Mouse (Mus musculus) B cell, adult 2 months (primary cell): Measurements from ENCODE around the gene Gm20403.
"Not testable (repeated sequence)": the region's sequence is repeated elsewhere in the genome, so short reads cannot be mapped to it uniquely, and the experiment has no call there.

Experiments
- DNase-seq, 2 experiments: peaks; one replicate each; pipeline ENCODE4 v3.0.0; 2022

The Gm20403 gene

DNA sequence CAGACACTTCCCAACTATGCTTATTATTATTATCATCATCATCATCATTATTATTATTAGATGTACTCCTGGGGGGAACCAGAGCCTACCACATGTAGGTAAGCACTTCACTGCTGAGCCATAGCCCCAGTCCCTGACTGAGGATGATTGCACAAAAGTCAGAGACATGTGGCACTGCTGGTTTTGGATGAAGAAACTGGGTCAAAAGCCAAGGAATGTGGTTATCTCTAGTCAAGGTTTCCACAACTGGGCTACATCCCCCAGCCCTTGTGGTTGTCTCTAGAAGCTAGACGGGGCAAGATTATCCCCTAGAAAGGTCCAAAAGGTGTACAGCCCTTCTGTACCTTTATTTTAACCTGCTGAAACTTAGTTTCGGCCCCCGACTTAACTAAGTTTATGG is 6.5 kb upstream of the Gm20403 start:
- no peak for DNase-seq

DNA sequence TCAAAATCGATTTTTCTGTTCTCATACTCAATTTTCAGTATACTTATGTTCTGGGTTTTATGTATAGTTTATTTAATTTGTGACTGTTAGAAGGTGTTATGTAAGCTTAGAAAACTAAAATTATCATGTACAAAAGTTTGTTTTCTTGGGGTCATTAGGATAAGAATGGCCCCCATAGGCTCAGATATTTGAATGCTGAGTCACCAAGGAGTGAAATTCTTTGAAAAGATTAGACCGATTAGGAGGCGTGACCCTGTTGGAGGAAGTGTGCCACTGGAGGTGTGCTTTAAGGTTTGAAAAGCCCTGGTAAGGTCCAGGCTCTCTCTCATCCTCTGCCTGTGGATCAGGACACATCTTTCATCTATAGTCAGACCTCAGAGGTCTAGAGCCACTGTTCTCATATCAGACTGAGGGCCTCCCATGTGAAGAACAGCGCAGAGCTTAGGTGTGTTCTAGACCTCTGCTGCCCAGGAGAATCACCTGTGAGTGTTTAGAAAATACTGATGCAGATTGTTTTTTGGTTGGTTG is 2.1 kb upstream of the Gm20403 start:
- DNase-seq = peak in 1 of 2 experiments; percentile 12

DNA sequence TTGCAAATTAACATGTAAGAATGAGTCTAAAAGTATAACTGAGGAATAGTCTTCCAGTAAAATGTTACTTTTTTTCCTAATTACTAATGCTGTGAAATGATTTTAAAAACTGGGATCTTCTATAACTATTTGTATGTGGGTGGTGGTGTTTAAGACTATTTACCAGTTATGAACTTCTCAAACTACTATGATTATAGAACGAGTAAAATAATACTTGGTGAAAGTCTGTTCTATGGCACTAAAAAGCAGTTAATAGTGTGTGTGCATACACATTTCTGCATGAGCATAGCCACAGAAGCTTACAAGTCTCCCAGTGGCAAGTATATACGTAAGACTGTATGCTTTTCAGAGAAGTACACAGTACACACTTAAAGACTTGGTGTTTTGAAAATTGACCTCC is 827 bp upstream of the Gm20403 start:
- no peak for DNase-seq

DNA sequence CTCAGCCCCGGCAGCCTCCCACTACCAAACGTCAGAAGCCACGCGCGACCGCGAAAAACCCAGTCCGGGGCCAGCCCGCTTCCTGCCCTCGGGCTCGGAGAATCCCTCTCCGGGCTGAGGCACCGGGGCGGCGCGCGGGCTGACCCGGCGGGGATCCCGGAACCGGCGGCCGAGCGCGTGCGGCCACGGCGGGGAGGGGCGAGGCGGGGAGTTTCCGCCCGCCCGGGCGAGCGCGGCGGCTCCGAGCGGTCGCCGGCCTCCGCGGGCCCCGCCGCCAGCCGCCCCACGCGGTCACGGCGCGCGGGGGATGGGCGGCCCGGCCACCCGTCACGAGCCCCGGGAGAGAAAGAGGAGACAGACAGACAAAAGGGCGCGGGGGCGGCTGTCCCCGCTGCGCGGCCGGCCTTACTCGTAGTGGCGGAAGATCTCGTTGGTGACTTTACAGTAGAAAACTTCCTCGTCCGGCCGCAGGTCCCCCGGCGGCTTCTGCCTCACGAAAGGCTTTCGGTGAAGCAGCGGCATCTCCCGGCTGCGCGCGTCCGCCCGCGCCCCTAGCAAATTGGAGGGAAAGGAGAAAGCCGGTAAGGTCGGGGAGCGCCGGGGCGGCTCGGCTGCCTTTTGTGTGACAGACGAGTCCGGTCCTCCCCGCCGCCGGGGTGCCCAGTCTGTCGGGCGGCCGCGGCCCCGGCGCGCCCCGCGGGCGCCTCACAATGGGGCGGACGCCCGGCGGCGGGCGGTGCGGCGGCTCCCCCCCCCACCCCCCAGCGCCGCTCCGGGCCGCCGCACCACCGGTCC is 875 bp downstream of the Gm20403 start:
- DNase-seq = peak; percentile 74 to 80

DNA sequence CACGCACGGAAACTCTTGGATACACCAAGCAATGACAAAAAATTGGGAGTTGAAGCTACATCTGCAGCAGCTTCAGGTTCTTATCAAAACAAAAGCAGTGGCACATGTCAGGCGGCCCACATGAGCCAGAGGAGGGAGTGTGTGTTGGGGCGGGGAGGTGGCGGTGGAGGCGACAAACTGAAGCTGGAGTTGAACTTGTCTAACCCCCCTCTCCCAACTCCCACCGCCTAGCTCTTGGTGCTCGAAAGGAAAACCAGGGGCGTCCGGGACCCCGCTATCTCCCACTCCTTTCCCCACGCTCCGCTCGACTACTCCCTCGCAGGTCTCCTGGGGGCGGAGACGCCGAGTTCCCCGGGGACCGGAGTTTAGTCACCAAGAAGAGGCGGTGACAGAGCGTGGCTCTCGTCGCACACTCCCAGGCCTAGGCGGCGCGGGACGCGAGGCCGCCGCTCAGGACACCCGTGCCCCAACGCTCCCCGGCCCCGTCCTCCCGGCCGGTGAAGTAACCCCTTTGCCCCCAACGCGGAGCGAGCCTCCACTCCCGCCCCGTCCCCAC is 1.6 kb downstream of the Gm20403 start:
- peak; percentile 90 to 91 for DNase-seq

DNA sequence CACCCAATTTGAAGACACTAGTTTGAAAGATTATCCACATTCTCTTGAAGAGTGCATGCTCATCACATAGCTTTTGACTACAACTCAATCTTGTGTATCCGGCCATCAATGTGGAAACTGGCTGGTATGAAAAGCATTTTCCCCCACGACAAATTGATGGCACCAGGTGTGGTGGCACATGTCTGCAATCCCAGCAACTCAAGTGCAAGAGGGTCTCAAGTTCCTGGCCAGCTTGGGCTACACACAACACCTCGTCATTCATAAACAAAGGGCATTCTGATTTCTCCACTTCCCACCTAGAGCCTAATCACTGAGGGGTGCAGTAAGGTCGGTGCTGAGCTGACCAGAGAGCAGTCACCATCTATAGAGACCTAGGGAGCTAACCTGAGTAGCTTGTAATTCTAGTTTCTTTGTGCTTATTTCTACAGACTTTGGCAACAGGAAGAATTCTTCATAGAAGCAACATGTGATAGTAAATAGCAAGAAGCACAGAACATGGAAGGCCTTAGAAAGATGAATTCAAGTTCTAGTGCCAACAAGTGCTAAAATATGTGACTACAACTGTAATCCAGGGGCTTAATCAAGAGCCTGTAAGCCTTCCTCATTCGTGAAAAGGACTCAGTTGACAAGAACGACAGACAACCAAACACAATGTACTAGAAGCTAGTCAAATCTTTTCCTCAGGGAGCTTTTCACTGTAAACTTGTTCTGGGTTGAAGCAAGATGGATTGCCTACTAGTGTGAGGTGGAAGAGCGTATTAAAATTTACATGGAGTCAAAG is 3.2 kb downstream of the Gm20403 start:
- no peak for DNase-seq

DNA sequence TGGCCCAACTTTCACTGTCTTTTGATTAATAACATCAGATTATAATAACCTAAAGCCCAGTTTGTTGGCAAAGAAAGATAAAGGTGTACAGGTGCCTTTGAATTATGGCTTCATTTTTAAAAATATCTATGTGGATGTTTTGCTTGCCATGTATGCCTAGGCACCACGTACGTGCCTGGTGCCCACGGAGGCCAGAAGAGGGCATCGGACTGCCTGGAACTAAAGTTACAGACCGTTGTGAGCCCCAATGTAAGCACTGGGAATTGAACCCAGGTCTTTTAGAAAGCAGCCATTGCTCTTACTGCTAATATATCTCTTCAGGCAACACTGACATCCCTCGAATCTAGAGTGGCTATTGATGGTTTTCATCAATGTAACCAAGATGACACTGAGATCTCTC is 4.4 kb downstream of the Gm20403 start:
- DNase-seq = no peak

DNA sequence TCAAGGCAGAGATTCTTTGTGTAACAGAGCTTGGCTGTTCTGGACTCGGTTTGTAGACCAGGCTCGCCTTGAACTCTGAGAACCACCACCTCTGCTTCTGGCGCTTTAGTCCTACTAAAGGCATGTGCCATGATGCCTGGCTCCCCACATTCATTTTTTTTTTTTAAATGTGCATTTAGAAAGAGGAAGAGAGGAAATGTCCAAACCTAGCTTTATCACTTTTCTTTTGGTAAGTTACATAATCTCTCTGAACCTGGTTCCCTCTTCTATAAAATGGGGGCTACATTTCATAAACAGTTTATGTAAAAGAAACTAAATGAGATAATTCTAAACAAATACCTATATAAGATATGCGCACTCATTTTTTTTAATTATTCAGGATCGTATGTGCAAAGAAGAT is 5.4 kb downstream of the Gm20403 start:
- no peak for DNase-seq

DNA sequence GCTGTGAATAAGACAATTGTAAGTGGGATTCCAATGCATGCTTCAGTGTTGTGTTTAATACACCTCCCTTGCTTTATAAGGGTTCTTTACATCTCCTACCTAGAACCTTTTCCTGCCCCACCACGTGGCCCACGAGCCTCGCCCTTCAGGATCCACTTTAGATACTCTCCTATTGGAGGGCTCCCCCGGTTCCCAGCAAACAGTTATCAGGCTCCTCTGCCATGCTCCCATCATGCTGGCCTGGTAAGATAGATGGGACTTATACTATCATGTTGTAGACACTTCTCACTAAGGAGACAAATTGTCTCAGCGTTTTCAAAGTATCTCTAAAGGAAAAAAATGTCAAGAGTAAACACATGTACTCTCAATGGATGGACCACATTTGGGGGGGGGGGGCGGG is 5.8 kb downstream of the Gm20403 start:
- no peak for DNase-seq

DNA sequence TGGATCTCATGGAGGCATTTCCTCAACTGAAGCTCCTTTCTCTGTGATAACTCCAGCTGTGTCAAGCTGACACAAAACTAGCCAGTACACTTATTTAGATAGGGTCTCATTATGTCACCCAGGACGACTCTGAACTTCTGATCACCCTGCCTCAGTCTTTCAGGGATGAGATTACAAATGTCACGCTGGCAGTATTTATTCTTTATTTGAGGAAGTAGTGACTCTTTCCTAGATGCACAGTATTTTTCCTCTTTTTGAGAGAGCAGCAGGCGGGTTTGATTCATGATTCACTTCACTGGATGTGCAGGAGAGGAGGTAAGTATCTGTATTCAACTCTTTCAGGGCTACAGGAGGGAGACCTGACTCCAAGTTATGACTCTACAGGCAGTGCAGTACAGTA is 17.3 kb downstream of the Gm20403 start:
- DNase-seq = no peak

DNA sequence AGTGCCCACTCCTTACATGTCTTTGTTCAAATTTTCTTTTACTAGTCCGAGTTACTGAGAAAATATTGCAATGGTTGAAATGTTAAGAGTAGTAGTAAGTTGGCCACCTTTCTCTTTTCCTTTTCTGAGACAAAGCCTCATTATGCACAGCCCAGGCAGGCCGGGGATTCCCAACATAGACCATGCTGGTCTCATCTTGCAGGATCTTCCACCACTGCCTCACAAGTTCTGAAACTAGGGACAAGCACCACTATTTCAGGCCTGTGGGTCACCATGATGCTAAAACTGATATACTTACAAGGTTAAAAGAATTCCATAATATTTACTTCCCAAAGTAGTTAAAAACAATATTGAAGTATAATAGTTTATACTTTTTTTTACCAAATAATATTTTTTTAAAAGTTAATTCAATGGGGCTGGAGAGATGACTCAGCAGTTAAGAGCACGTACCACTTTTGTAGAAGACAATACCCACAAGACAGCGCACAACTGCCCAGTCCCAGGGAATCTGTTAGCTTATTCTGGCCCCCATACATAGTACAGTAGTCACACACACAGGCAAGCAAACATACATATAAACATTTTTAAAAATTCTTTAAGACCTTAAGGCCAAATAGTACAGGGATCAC is 20.7 kb downstream of the Gm20403 start:
- no peak for DNase-seq

DNA sequence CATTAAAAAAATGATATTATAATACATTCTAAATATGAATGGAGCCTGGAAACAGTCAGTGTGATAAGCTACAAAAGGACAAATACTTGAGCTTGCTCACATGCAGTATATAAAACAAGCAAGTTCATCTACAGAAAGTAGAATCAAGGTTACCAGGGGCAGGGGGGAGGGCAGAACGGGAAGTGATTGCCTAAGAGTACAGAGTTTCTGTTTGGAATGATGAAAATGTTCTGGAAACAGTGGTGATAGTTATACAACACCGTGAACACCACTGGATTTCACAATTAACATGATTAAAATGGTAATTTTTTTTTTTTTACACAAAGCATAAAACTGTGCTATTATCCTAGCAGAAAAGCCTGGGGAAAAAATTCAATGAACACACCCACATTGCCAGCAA is 26.8 kb downstream of the Gm20403 start:
- DNase-seq = no peak

DNA sequence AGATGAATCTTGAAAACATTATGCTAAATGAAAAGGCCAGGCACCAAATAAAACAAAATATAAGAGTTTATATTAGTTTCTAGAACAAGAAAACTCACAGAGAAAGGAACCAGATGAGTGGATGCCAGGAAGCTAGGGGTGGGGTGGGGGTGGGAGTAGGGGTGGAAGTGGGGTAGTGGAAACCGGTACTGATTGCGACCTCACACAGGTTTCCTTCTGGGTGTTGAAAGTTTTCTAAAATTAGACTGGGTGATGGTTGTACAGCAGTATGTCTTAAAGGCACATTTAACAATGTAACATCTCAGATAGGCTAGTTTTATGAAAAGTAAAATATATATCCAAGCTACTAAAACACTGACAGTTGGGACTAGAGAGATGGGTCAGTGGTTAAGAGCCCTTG is 29.4 kb downstream of the Gm20403 start:
- DNase-seq = no peak

DNA sequence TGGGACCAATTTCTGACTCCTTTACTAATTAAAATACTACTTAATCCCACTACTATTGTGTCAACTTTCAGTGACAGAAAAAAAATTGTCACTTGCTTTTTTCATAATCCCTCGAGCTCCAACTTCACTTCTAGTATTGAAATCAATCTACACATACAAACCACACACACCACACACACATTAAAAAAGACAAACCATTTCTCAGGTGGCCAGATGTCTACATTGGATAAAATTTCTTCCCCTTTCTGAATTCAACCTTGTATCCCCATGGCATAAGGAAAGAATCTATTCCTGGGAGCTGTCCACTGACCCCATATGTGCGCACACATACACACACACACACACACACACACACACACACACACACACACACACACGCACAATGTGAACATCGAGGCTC is 29.9 kb downstream of the Gm20403 start:
- DNase-seq = no peak

DNA sequence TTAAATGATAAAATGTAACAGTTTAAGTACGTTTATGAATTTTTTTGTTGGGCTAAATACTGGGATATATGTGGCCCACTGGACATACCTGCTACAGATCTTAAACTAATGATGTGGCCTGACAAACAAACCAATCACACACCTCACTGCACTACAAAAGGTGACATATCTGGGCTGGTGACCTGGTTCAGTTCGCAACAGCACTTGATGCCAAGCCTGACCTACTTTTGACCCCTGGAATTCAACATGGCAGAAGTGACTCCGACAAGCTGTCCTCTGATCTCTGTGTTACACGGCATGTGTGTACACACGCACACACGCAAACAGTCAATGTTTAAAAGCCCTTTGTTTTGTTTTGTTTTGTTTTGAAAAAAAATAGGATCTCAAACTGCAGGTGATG is 40.2 kb downstream of the Gm20403 start:
- DNase-seq = no peak

DNA sequence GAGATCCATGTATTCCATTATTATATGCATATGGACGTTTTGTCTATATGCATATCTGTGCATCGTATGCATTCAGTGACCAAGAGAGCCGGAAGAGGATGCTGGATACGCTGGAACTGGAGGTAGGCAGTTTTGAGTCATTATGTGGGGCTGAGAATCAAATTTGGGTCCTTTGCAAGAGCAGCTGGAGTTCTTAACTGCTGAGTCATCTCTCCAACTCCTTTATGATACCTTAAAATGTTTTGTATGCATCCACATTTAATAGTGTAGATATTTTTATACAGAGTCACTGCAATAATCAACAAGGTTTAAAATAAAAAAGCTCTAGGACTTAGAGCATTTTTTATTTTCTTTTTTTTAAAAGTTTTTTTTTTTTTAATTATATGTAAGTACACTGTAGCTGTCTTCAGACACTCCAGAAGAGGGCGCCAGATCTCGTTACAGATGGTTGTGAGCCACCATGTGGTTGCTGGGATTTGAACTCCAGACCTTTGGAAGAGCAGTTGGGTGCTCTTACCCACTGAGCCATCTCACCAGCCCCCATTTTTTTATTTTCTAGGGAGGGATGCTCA is 43.7 kb downstream of the Gm20403 start:
- not testable (repeated sequence) for DNase-seq

DNA sequence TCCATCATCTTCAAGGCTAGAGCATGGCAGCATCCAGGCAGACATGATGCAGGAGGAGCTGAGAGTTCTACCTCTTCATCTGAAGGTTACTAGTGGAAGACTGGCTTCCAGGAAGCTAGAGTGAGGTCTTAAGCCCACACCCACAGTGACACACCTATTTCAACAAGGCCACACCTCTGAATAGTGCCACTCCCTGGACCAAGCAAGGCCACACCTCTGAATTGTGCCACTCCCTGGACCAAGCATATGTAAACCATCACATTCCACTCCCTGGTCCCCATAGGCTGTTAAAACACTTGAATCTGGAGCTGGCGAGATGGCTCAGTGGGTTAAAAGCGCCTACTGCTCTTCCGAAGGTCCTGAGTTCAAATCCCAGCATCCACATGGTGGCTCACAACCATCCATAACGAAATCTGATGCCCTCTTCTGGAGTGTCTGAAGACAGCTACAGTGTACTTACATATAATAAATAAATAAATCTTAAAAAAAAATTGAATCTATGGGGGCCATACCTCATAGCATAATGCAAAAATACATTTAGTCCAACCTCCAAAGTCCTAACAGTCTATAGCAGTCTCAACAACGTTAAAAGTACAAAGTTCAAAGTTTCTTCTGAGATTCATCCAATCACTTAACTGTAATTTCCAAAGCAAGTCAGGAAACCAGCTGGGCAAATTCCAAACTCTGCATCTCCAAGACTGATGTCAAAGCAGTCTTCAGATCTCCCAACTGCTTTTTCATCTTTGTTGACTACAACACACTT is 48.6 kb downstream of the Gm20403 start:
- not testable (repeated sequence) for DNase-seq
